Mouse (Mus musculus) layer of hippocampus, postnatal 25 days (tissue): ENCODE results near the gene Cd36. TPM values are rescaled to one million over a fixed set of nuclear protein-coding genes. Genes with fewer than 3 reads are reported as not detected.
"Not testable (repeated sequence)": the region's sequence is repeated elsewhere in the genome, so short reads cannot be mapped to it uniquely, and the experiment has no call there.

Experiments
- DNase-seq, 2 experiments: peaks; one replicate each; pipeline ENCODE4 v3.0.0; 2022; ENCODE audit warnings: mixed read lengths in 2 of 2, low spot score in 1 of 2; ENCODE audit errors: extremely low spot score in 1 of 2
- total RNA-seq, 2 experiments: library from RNA; stranded (reverse); gene quantifications; 2 replicates each; pipeline ENCODE4 v1.2.3; 2021

Gene Cd36
- 1 to 10 TPM; 1.6 to 2.0 TPM for total RNA-seq

DNA sequence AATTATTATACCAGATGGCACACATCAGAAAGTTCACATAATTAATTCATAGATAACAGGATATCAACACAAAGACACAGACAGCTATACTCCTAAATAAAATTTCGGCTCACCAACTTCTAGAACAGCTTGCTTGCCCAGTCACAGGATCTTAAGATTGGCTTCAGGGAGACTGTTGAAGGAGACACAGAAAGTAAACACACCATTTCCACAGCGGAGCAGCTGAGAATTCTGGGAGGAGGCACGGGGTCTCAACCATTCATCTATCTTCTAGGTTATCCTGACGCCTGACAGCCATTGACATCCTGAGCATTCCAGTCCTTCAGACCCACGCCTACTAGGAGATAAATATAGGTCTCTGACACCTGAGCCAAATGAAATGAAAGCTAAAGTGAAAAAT lies at the start of gene Cd36:
TSS of gene Cd36 (minus strand) at position 204 of the 400 bp plus-strand sequence.
- no peak for DNase-seq

DNA sequence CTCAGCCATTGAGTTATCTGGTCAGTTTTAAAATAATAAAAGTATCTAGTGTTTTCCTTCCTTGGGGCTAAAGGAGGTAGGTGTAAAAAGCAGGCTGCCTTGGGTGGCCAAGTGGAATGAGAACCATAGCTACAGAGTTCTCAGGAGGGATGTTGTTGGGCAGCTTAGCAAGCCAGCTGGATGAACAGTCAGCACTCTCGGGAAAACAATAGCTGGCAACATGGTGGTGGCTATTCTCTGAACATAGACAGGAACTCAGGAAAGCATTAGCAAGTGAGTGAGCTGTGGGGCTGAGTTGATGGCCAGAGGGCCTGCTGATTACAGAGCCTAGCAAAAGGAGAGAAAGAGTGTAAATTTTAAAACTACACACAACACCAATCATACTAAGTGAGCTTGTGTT lies 45.9 kb upstream of the Cd36 start:
- DNase-seq: no peak

DNA sequence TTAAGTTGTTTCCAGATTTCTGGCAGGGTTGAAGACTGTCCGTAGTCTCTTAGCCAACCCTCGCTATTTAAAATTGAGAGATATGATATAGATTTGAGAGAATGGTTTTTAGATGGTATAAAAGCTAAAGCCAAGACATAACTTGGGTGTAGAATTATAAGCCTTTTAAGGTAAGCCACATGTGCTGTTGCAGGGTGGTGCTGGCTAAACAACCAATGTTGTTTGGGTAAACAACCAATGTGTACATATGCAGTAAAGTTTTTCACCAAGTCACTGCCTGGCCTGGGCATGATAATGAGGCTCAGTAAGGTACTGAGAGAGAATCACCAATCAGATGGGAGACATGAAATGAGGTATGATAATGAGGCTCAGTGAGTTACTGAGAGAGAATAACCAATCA lies 43.0 kb upstream of the Cd36 start:
- DNase-seq: not testable (repeated sequence)

DNA sequence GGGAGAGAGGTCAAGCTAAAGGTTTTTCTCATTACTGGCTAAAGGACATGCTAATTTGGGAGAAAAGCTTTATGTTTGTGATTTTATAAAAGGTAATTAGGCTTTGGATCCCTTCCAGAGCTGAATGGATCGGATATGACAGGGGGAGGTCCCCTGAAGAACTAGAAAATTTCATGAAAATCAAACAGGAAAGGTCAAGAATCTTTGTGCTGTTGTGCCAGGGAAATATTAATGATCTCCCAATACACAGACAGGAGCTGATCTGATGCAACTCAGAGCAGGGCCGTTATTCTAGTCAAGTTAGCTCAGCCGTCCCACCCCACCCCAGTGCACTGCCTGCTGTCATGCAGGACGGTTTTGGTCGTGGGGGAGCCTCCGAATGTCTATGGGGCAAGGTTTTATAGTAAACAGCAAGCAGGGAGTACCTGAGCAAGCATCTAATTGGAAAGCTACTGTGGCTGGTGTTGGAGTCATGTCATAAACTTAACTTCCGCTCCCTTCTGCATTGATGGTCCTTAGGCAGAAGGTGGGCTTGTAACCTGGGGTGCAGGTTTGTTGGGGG lies 40.5 kb upstream of the Cd36 start:
- DNase-seq: no peak

DNA sequence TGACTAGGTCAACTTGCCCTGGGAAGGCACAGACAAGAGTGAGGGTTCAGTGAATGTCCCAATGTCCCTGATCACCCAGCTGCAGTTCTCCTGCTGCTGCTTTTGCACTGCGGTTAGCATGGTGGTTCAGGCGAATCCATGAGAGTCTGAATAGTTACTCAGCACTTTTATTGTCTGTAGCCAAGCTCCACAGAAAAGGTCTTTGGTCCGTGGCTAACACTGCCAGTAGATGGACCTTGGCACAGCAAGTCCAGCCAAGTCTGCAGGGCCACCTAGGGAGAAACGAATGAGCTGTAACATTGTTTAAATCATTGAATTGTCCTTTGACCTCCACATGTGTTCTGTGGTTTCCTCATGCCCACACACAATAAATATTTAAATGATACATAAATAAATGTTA lies 39.9 kb upstream of the Cd36 start:
- no peak for DNase-seq

DNA sequence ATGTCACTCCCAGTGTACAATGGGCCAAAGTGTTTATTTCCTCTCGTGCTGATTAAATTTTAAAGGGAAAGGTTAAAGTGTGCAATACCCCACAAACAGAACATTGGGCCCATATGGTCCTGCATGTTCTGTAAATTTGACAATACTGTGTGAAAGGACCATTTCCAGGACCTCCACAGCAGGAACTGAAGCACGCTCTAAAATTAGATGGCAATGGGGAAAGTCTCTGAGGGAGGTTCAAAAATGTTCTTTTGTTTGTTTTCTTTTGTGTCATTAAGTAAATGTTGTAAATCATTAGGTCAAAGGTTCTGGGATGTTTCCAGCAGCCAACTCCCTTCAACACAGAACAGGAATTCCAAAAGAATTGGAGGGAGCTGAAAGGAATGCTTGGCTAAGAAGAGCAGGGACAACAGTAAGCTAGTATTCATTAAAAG lies 35.5 kb upstream of the Cd36 start:
- no peak for DNase-seq

DNA sequence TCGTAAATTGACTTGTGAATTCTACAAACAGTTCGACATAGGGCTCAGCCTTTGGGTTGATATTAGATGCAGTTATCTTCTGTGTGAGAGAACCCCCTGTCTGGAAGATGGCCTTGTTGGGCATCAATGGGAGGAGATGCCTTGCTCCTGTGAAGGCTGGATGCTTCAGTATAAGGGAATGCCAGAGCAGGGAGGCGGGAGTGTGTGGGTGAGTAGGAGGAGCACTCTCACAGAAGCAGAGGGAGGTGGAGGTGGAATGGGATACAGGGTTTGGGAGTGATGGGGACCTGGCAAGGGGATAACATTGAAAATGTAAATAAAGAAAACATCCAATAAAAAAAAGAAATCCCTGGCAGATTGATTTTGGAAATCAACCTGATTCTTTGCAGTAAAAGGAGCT lies 35.0 kb upstream of the Cd36 start:
- DNase-seq: no peak

DNA sequence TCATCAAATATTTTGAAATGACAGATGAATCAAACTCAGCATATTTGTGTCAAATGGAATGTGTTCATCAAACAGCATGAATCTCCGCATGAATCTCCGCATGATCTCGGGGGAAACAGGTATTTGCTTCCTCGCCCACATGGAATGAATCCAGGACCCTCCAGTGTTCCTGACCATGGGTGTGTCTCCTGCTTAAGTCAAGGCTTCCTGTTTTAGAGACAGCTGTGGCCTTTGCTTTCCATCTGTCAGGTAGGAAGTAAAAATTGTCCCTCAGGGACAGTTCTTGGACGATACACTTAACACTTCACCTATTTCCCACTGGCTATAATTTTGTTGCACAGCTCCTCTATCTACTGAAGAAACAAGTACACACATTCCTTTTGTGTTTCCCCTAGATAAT lies 30.4 kb upstream of the Cd36 start:
- no peak for DNase-seq

DNA sequence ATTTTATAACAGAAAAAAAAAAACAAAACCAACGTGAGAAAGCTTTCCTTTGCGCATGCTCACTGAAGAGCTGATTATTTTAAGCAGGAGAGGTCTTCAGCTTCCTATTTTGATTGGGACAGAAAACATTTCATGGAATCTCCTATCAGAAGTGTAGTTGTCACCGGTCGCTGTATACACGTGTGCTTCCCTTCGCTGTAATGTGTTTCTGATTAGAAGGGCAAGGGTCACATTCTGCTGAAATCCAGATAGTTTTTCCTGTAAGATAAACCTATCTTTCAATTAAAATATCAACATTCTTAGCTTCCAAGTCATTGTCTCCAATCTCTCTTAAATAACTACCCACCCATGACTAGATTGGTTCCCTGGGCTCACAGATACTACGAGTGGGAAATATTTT lies 16.2 kb upstream of the Cd36 start:
- DNase-seq: no peak

DNA sequence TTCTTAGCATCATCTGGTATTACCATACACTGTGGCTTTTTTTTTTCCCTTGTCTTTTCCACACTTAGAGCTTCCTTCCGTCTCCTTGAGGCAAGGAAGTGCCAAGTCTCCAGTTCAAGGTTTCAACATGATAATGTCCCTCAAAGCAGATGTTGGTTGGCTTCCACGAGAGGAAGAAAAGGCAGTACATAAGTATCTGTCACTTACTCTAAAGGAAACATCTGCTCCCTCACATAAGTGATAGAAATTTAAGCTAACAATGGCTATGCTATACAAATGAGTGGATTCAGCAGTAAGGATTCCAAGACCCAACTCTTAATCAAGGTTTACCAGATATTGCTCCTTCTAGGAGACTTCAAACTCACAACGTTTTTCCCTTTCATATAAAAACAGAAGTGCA lies 10.3 kb upstream of the Cd36 start:
- no peak for DNase-seq

DNA sequence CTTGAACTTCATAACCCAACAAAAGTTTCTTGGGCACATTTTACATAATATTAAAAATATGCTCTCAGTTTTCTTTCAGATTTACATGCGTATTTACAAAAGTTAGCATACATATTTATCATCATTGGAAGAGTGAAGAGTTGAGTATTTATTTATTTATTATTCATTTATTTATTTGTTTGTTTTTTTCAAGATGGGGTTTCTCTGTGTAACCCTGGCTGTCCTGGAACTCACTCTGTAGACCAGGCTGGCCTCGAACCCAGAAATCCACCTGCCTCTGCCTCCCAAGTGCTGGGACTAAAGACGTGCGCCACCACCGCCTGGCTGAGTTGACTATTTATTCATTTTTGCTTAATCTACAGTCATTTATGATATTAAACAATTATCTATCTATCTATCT lies 9.0 kb upstream of the Cd36 start:
- DNase-seq: not testable (repeated sequence)

DNA sequence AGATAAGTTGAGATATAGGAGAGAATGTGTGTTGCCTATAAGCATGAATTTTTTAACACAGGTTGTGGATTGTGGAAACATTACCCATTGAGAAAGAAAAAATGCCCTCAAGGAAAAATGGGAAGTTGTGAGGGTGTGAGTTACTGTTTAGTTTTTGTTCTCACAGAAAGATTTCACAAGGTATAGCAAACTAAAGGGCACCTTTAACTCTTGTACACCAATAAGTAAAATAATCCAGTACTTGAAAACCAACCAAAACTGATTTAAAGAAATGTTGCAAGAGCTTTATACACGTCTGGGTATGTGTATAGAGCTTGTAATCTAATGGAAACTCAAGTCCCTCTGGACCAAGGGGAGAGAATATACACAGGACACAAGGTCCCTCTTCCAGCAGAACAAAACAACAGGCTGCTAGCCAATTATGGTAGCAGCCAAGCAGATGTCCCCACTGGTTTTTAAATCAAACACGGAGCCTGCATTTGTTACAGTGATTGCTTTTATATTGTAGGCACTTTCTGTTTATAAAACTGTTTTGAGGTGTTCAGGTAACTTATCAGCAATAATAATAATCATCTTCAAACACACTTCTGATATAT lies 5.1 kb upstream of the Cd36 start:
- no peak for DNase-seq

DNA sequence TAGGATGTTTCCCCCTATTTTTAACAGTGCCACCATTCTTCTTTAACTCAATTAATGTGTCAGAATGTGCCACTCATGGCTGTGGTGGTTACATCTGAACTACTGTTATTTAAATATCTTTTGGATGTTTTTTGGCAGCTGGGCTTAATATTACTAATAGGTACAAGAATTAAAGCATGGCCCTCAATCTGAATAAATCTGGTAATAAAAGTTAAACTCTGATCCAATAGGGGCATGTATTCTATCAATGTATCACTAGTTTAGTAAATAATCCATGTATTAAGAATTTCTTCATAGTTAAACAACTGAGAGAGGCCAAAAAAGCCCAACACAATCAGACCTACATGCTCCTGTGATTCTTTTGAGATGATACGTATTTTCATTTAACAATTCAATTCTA lies 690 bp upstream of the Cd36 start:
- DNase-seq: no peak

DNA sequence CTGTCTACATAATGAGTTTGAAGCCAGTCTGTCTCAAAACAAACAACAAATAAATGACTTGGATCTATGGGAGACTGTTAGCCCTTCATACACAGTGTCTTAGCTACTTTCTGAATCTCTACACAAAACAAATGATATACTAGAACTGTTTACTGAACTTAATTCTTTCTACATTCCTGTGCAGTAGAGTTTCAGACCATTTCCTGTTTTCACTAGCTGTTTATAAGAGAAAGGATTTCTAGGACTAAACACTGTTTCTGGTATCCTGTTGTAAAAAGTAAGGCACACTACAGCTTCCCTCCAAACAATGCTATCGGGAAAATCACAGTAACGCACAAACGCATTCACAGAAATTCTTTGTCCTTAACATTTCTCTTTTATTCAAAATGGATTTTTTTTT lies 2.2 kb downstream of the Cd36 start:
- no peak for DNase-seq

DNA sequence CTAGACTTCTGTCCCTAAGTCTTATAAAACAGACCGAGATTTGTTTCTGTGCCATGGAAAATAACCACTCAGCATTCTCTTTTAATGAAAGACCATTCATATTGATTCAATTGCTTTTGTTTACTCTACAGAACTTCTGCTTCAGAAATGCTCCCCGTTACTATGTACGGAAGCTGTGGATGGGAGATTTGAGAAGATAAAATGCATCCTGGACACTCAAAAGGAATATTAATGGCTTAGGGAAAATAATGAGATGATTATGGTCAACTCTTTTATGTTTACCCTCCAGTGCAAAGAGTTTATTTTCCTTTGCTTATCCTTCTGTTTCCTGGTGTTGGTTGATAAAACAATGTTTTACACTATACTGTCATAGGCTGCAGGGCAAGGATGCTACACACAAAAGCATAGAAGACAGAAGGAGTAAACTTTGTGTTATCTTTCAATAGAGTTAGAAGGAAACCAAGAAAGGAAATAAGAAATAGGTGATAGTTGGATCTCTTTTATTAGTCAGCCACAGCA lies 5.2 kb downstream of the Cd36 start:
- no peak for DNase-seq

DNA sequence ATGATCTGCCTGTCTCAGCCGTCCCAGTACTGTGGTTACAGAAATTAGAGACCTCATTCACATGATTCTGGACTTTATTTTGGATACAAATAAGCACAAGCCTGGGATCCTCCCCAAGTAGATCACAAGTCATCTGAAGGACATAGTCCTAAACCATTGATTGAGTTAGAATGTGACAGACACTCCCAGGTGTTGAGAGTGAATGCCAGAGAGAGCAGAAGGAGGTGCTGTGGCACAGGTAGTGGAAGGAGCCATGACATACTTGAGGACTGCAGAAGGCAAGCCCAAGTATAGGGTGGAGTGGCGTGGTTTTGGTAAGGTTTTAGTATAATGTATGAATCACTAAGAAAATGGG lies 7.1 kb downstream of the Cd36 start:
- no peak for DNase-seq

DNA sequence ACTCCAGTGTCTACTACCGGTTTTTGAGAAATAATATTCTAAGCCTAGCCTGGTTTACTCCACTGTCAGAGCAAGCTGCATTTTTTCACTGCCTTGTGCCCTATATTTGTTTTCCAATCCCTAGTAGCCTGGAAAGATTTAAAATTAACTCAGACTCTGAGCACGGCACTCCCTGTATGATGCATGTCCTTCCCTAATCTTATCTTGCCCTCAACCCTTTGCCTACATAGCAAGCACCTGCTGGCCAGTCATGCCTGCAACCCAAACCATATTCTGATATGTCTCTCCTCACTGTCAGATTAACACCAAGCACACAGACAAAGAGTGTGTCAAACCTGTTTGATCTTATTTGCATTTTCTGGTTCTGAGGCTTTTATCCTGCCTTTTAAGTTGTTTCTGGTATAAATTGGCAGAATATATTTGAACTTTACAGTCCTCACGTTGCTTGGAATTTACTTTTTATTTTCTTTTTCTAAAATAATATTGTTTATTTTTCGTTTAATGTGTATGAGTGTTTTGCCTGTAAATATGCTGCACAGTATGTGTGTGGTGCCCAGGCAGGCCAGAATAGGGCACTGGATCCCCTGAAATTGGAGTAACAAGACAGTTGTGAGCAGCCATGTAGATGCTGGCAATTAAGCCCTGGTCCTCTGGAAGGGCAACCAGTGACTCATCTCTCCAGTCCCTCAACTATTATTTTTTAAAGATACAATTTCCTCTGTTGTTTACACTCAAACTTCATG lies 7.6 kb downstream of the Cd36 start:
- no peak for DNase-seq

DNA sequence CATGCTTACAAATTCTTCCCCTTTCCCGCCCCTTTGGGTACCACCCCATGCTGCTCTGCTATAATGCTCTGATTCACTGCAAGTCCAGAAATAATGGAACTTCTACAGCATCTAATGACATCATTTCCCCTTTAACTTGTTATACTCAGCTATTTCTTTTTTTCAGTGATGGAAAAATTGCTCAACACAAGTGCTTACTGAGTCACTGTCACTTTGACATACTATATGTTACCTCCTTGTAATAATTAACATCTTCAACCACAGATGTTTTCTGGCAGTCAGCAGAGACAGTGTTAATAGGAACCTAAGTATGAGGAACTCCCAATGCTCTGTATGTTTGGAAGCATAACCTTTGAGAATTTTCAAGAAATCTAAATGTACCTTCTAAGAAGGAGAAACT lies 8.7 kb downstream of the Cd36 start:
- DNase-seq: no peak

DNA sequence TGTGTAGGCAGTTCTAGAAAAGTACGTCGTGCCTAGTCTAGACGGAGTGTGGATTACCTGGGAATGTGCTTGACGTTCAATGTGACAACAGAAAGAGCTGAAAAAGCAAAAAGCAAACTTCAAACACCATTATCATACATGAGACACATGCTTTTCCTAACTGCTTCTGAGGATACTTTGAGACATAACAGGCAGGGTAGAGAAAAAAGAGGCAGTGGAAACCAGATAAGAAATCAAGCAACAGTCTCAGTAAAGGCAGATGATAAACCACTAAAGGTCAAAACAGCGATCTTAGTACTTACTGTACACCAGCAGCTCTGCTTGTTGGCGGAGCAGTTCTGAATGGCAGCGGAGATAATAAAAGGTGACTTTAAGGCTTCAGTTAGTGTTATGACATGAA lies 11.6 kb downstream of the Cd36 start:
- DNase-seq: no peak

DNA sequence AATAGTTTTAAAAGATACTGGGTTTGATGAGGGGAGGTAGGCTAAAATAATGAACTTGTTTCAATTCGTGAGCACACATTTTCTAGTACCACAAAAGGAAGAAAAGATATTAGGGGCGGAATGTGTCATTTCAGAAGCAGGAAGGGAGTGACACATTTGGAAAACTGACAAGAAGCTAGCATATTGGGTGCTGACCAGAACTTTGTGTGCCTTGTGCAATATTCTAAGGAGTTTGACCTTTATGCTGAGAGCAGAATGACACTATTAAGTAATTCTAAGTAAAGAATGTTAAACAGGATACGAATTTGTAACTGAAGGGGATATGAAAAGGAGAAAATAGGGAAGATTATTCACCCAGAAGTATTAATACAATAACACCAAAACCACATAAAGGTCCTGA lies 12.0 kb downstream of the Cd36 start:
- DNase-seq: no peak

DNA sequence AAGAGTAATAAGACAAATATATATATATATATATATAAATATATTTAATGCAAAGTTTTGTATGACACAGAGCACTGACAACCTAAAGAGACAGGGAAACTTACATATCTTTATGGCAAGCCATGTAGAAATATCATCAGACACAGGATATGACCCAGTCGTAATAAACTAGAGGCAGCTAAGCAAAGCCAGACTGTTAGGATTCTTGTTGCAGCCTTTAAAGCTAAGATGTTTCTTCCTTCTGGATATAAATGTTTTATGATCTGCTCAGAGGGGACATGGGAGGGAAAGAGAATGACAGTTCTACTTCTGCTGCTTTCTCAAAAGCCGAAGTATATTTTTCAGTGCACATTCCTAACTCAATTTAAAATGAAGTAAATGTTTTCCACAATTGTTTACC lies 14.3 kb downstream of the Cd36 start:
- no peak for DNase-seq

DNA sequence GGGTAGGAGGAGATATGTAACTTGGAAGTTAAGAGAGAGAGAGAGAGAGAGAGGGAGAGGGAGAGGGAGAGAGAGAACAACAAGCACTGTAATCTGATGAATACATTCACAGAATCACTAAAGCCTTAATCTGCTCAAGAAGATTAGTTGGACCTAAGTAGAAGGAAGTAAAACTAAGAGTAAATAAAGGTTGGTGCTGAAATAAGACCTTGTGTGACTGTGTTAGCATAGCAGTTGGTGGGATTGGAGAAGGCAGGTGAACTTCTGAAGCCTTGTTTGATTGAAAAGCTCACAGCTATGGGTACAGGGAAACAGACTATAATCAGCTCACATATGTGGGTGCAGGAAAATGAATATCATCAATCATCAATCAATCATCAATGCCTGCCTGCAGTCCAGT lies 23.2 kb downstream of the Cd36 start:
- no peak for DNase-seq
